ENCODE assay signal across 23 mouse cellular contexts in the genomic region with DNA sequence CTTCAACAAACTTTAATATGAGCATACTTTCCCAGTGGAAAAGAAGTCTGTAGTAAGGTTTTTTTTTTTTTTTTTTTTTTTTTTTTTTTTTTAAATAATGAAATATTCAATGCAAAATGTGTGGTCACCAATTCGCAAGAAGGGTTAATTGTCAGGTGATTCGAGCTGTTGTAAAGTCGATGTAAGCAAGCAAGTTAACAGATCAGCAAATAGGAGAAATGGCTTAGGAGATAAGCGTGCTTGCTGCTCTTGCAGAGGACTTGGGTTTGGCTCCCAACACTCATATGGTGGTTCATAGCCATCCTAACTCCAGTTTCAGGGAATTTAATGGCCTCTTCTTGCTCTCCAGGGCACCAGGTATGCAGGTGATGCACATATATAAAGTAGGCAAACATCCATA. TPM values are rescaled to one million over a fixed set of nuclear protein-coding genes. Genes with fewer than 3 reads are reported as not detected.
DNase-seq lines count a peak whose midpoint lies in the region; ATAC-seq and TF ChIP-seq lines count a peak whose summit lies in the region.
"Had no signal": no experiment of that assay in that cellular context is flagged by ENCODE, and none has a peak within 500 bp of the region (broad histone marks: within the 10 kb centered on the region; RNA-seq: fewer than 3 reads in every experiment).

No protein-coding gene starts in this region.

- H3K27ac ChIP-seq in heart, embryonic 14.5 days (replicated peaks in 1 of 2; ENCODE audit: control insufficient read depth in 1 of 2, insufficient read depth in 1 of 2, low read depth in 2 of 2, low read length in 2 of 2), result no peak overlapping the region
- no peak overlapping the region for H3K27ac ChIP-seq in liver, embryonic 15.5 days (replicated peaks)
- H3K27ac ChIP-seq in liver, embryonic 11.5 days (ENCODE audit: low read depth, low read length), result no peak overlapping the region
- no peak overlapping the region for H3K27ac ChIP-seq in intestine, embryonic 14.5 days (ENCODE audit: low read depth)
- no peak overlapping the region for H3K27ac ChIP-seq in intestine, postnatal 0 days (ENCODE audit: low read depth, low read length)
- no peak overlapping the region for H3K27ac ChIP-seq in left cerebral cortex, adult 2 months
- H3K27ac ChIP-seq: embryonic facial prominence, embryonic 12.5 days; embryonic facial prominence, embryonic 15.5 days; hindbrain, embryonic 14.5 days; hindbrain, postnatal 0 days had no signal

- H3K9ac ChIP-seq in heart, embryonic 14.5 days (ENCODE audit: low read length), result no peak overlapping the region
- no peak overlapping the region for H3K9ac ChIP-seq in liver, embryonic 15.5 days
- no peak overlapping the region for H3K9ac ChIP-seq in liver, embryonic 11.5 days (ENCODE audit: low read depth, low read length)
- H3K9ac ChIP-seq in intestine, embryonic 14.5 days (ENCODE audit: low read length), result no peak overlapping the region
- H3K9ac ChIP-seq in intestine, postnatal 0 days (ENCODE audit: low read depth, low read length), result no peak overlapping the region
- H3K9ac ChIP-seq: embryonic facial prominence, embryonic 12.5 days; embryonic facial prominence, embryonic 15.5 days; hindbrain, embryonic 14.5 days had no signal

- 55% methylated on average over 4 of the region's 4 CpGs for WGBS in heart, embryonic 14.5 days
- 36% methylated on average over 4 of the region's 4 CpGs for WGBS in liver, embryonic 15.5 days (ENCODE audit: insufficient replicate concordance)
- 44% methylated on average over 4 of the region's 4 CpGs for WGBS in liver, embryonic 11.5 days
- 74% methylated on average over 4 of the region's 4 CpGs for WGBS in intestine, embryonic 14.5 days
- WGBS in intestine, postnatal 0 days, result 37% methylated on average over 4 of the region's 4 CpGs

- no peak overlapping the region for H3K4me3 ChIP-seq in heart, embryonic 14.5 days (ENCODE audit: control insufficient read depth in 1 of 2, insufficient read depth in 1 of 2, low read depth in 1 of 2, low read length in 2 of 2)
- no peak overlapping the region for H3K4me3 ChIP-seq in liver, embryonic 15.5 days (replicated peaks)
- H3K4me3 ChIP-seq in liver, embryonic 11.5 days (ENCODE audit: low read depth, low read length), result no peak overlapping the region
- H3K4me3 ChIP-seq in intestine, embryonic 14.5 days (ENCODE audit: low read depth, low read length), result no peak overlapping the region
- no peak overlapping the region for H3K4me3 ChIP-seq in intestine, postnatal 0 days (ENCODE audit: low read depth, low read length)
- no peak overlapping the region for H3K4me3 ChIP-seq in left cerebral cortex, adult 2 months
- H3K4me3 ChIP-seq: embryonic facial prominence, embryonic 12.5 days; embryonic facial prominence, embryonic 15.5 days had no signal

- DNase-seq in heart, postnatal 14 days, result no peak
- DNase-seq in liver, embryonic 11.5 days (ENCODE audit: low spot score), result no peak
- DNase-seq in intestine, embryonic 14.5 days (ENCODE audit: low spot score), result no peak
- DNase-seq in left cerebral cortex, adult 2 months (ENCODE audit: extremely low spot score in 1 of 2, low spot score in 2 of 2), result no peak
- no peak for DNase-seq in B cell, adult 2 months
- DNase-seq: adrenal gland, adult 2 months; adrenal gland, postnatal 14 days; cerebellum, adult 11 months; cerebellum, adult 2 months; cerebellum, adult 9-11 months; cerebellum, postnatal 25 days; gastrocnemius, postnatal 25 days; heart, postnatal 4 days; kidney, adult 2 months had no signal

- no peaks in the 10 kb centered on the region for H3K9me3 ChIP-seq in heart, embryonic 14.5 days (ENCODE audit: control insufficient read depth, low read length)
- no peaks in the 10 kb centered on the region for H3K9me3 ChIP-seq in liver, embryonic 15.5 days (replicated peaks)
- no peaks in the 10 kb centered on the region for H3K9me3 ChIP-seq in liver, embryonic 11.5 days (ENCODE audit: control insufficient read depth, low read length)
- no peaks in the 10 kb centered on the region for H3K9me3 ChIP-seq in intestine, embryonic 14.5 days (ENCODE audit: control insufficient read depth, low read length)
- no peaks in the 10 kb centered on the region for H3K9me3 ChIP-seq in intestine, postnatal 0 days (ENCODE audit: control insufficient read depth)
- H3K9me3 ChIP-seq: embryonic facial prominence, embryonic 12.5 days; embryonic facial prominence, embryonic 15.5 days had no signal

- no peak for TF ChIP-seq CTCF in intestine, postnatal 0 days (IDR thresholded peaks at IDR 0.05; ENCODE audit: low read depth)
- no peak for TF ChIP-seq CTCF in left cerebral cortex, adult 2 months (IDR thresholded peaks at IDR 0.05)

- H3K4me1 ChIP-seq in heart, embryonic 14.5 days (ENCODE audit: control insufficient read depth in 2 of 2, insufficient read depth in 2 of 2, low read length in 2 of 2), result peaks cover 33 to 67% of the 10 kb centered on the region in 2 experiments
- peaks cover 14% of the 10 kb centered on the region; the same call in 1 of the 2 replicates for H3K4me1 ChIP-seq in liver, embryonic 15.5 days (replicated peaks)
- peaks cover 14% of the 10 kb centered on the region for H3K4me1 ChIP-seq in liver, embryonic 11.5 days (replicated peaks; ENCODE audit: control insufficient read depth, insufficient read depth, low read length)
- peaks cover 28% of the 10 kb centered on the region for H3K4me1 ChIP-seq in intestine, embryonic 14.5 days (replicated peaks; ENCODE audit: control insufficient read depth, insufficient read depth, low read length)
- H3K4me1 ChIP-seq in intestine, postnatal 0 days (replicated peaks; ENCODE audit: control insufficient read depth, insufficient read depth, low read length), result no peaks in the 10 kb centered on the region

- no peaks in the 10 kb centered on the region for H3K27me3 ChIP-seq in heart, embryonic 14.5 days (ENCODE audit: control insufficient read depth, insufficient read depth, low read length)
- no peaks in the 10 kb centered on the region for H3K27me3 ChIP-seq in liver, embryonic 15.5 days
- H3K27me3 ChIP-seq in liver, embryonic 11.5 days (replicated peaks; ENCODE audit: control insufficient read depth, insufficient read depth, low read length), result no peaks in the 10 kb centered on the region
- H3K27me3 ChIP-seq in intestine, embryonic 14.5 days (replicated peaks; ENCODE audit: control insufficient read depth, insufficient read depth, low read length), result no peaks in the 10 kb centered on the region
- no peaks in the 10 kb centered on the region for H3K27me3 ChIP-seq in intestine, postnatal 0 days (replicated peaks; ENCODE audit: control insufficient read depth, insufficient read depth, low read length)
- H3K27me3 ChIP-seq: embryonic facial prominence, embryonic 12.5 days; embryonic facial prominence, embryonic 15.5 days had no signal

- ATAC-seq in heart, embryonic 14.5 days (ENCODE audit: insufficient number of reproducible peaks, insufficient read depth, low FRiP score, low read depth), result no peak
- ATAC-seq in liver, embryonic 15.5 days (ENCODE audit: insufficient read depth), result no peak
- ATAC-seq in liver, embryonic 11.5 days (replicated peaks; ENCODE audit: low FRiP score), result no peak
- ATAC-seq in intestine, embryonic 14.5 days (replicated peaks; ENCODE audit: low FRiP score, low TSS enrichment, low read depth), result peak; percentile 43; the same call in 1 of the 2 replicates
- ATAC-seq in intestine, postnatal 0 days, result no peak
- ATAC-seq: forebrain, embryonic 14.5 days; hindbrain, postnatal 0 days; inflammation-experienced regulatory T-cells, adult 6 months had no signal

- H3K4me2 ChIP-seq in heart, embryonic 14.5 days (ENCODE audit: low read length), result peak overlapping the region; percentile 51
- H3K4me2 ChIP-seq in liver, embryonic 15.5 days, result 0 out of 2 replicates have a peak overlapping the region, but pooled peaks have one; percentile 7
- H3K4me2 ChIP-seq in liver, embryonic 11.5 days, result no peak overlapping the region
- H3K4me2 ChIP-seq in intestine, embryonic 14.5 days (ENCODE audit: low read length), result no peak overlapping the region
- peak overlapping the region; percentile 43 for H3K4me2 ChIP-seq in intestine, postnatal 0 days (replicated peaks; ENCODE audit: low read depth)
- H3K4me2 ChIP-seq: embryonic facial prominence, embryonic 12.5 days; embryonic facial prominence, embryonic 15.5 days; hindbrain, embryonic 14.5 days had no signal

- H3K36me3 ChIP-seq in heart, embryonic 14.5 days (ENCODE audit: control insufficient read depth, insufficient read depth, low read length), result no peaks in the 10 kb centered on the region
- no peaks in the 10 kb centered on the region for H3K36me3 ChIP-seq in liver, embryonic 15.5 days (replicated peaks)
- no peaks in the 10 kb centered on the region for H3K36me3 ChIP-seq in liver, embryonic 11.5 days (ENCODE audit: control insufficient read depth, insufficient read depth, low read length)
- no peaks in the 10 kb centered on the region for H3K36me3 ChIP-seq in intestine, embryonic 14.5 days (ENCODE audit: control insufficient read depth, insufficient read depth, low read length)
- H3K36me3 ChIP-seq in intestine, postnatal 0 days (ENCODE audit: control insufficient read depth, insufficient read depth), result no peaks in the 10 kb centered on the region
- H3K36me3 ChIP-seq: embryonic facial prominence, embryonic 12.5 days; embryonic facial prominence, embryonic 15.5 days had no signal

- intact Hi-C loops in heart, postnatal 14 days (cut with DNase I), result loop anchor here (5.0 to 10.0 kb wide), 2 partner anchors 226 to 549 kb away; no protein-coding TSS in a partner anchor
- intact Hi-C loops in left cerebral cortex, adult 2 months (cut with DNase I), result loop anchor here (5.0 kb wide), 1 partner anchor 494 kb away; no protein-coding TSS in a partner anchor

RNA-seq across cellular contexts. Expression of gene Rbms1, which starts 54.4 kb away (rescaled TPM):
- 79.7 and 84.8 TPM in 2 replicates for polyA plus RNA-seq in heart, embryonic 14.5 days (2014; fragmentation: Nextera tagmentation; extraction: Ambion mirVana)
- 10 to 100 TPM; 60.8 to 65.8 TPM for total RNA-seq in heart, postnatal 14 days (2021)
- 47.8 and 55.2 TPM in 2 replicates for polyA plus RNA-seq in liver, embryonic 15.5 days (2015; fragmentation: Nextera tagmentation; extraction: Ambion mirVana)
- 71.4 and 80.8 TPM in 2 replicates for polyA plus RNA-seq in liver, embryonic 11.5 days (2014; fragmentation: Nextera tagmentation; extraction: Ambion mirVana)
- polyA plus RNA-seq in intestine, embryonic 14.5 days (2014; fragmentation: Nextera tagmentation; extraction: Ambion mirVana), result 100 and 101 TPM in 2 replicates
- polyA plus RNA-seq in intestine, postnatal 0 days (2015; fragmentation: Nextera tagmentation; extraction: Ambion mirVana), result 41.3 and 41.4 TPM in 2 replicates
- 10 to 100 TPM; 19.4 to 20.2 TPM for total RNA-seq in left cerebral cortex, adult 2 months (2021)

Comparison
In these comparisons a context has a peak if more than half of its experiments do, and no peak if none do; other contexts are left out.
1. H3K4me2 ChIP-seq: peak in heart, embryonic 14.5 days (single experiment), liver, embryonic 15.5 days (single experiment) and intestine, postnatal 0 days (single experiment); none in liver, embryonic 11.5 days (single experiment) and intestine, embryonic 14.5 days (single experiment).